Mouse (Mus musculus) MEL-GATA-1-ER (cell line): ENCODE results near the gene Tsc22d4.
"Not testable (repeated sequence)": the region's sequence is repeated elsewhere in the genome, so short reads cannot be mapped to it uniquely, and the experiment has no call there.

ENCODE experiments used
- DNase-seq: peaks from one replicate; pipeline ENCODE4 v3.0.0-alpha.2; 2012; ENCODE audit warnings: low read depth; ENCODE audit errors: extremely low read depth

The Tsc22d4 gene

GRCm38 (mm10) chr5:137745214-137746171 lies at the start of gene Tsc22d4:
Tsc22d4 (plus strand) TSS chr5:137745730.
- peak; percentile 95 for DNase-seq

DNA sequence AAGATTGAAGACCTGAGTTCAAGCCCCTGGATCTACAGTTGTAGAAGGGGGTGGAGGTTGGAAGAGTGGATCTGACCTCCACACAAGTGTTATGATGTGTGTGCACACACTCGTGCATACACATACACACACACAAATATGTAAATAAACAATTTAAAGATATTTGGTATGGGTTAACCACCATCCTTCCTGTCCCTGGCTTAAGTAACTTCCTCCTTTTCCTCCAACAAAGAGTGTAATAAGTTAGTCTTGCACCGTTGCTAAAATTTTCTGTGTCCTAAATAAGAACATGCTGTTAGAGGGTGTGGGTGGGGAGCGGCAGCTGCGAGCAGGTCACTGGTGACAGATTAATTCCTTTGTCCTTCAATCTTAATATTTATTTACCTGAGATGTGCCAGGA lies 49.6 kb upstream of the Tsc22d4 start:
- DNase-seq, result no peak

GRCm38 (mm10) chr5:137699080-137699479 lies 46.5 kb upstream of the Tsc22d4 start:
- no peak for DNase-seq

GRCm38 (mm10) chr5:137699850-137700249 lies 45.7 kb upstream of the Tsc22d4 start:
- DNase-seq, result no peak

DNA sequence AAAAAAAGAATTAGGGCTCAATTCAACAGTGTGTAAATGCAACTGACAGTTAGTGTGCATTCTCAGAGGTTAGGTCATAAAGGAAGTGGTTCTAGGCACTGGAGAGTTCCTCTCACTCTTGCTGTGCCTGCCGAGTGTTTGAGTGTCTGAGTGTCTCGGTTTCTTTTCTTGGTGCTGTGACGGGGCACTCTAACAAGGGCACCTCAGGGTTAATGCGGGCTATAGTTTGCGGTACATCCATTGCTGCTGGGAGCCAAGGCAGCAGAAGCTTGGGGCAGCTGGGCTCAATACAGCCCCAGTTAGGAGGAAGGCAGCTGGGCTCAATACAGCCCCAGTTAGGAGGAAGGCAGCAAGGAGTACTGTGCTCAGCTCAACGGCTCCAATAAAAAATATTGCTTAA lies 40.3 kb upstream of the Tsc22d4 start:
- DNase-seq, result no peak

DNA sequence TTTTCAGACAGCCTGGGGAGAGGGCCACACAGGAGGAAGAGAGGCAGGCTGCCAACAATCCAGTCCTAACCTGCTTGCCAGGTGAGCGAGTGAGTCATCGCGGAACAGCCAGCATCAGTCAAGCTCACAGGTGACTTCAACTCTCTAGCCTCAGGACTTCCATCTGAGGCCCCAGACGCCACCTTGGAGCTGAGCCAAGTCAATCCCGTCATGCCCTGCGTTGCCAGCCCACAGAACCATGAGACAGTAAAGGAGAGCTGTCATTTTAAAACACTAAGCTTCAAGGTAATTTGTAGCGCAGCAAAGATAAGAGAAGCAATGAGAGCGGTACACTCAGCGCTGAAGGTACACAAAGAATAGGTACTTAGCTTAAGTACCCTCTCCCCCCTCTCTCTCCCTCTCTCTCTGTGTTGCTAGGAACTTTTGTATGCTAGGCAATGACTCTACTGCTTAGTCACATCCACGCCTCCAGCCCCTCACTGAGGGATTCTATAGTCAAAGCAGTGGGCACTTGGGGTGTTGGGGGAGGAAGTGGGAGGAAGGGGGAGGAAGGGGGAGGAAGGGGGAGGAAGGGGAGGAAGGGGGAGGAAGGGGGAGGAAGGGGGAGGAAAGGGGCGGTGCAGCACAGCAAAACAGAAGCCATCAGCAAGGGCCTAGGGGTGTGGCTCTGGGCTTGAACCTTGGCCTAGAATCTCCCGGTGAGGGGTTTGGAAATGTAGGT lies 38.5 kb upstream of the Tsc22d4 start:
- peak; percentile 57 for DNase-seq

- no peak for DNase-seq
Measured at GRCm38 (mm10) chr5:137713454-137713853, 32.1 kb upstream of the Tsc22d4 start.

DNA sequence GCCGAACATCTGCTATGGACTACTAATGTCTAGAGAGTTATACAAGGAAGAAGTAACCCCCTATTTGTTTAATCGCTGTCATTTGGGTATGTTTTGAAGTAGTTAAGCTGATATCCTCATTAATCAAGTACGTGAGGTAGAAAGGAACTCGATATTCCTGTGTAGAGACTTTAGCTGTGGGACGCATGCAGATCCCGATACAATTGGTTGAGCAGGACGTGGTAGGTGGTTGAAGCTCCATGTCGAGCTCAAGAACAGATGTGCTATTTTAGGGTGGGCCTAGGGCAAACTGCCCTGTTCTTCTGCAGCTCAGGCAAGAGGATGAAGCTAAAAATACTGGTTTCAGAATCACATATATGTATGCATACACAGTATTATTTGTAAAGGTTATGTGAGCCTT lies 29.8 kb upstream of the Tsc22d4 start:
- DNase-seq, result no peak

DNA sequence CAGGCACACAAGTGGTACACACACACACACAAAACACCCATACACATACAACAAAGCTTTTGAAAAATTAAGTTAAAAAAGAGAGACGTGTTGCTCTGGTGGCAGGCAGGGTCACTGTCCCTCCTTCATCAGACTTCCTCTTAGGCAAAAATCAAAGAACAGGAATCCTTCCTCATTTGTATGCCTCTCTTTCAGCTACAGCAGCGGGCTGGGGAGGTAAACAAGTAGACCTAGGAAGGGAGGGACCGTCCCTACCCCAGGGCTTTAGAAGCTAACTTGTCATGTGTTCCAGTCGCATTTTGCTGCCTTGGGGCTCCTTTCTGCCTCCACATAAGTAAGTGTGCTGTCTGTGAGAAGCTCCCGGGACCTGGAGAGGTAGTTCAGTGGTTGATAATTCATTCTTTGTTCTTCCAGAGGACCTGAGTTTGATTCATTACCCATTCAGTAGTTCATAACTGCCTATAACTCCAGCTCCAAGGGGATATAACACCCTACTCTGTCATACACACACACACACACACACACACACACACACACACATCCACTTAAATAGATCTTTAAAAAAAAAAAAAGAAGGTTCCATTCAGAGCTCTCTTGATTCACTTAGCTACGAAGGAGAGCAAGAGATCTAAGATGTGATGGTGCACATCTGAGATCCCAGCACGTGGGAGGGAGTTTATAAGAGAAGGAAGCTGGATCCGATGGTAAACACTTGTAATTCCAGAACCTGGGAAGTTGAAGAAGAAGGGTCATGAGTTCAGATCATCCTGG lies 27.3 kb upstream of the Tsc22d4 start:
- peak; percentile 40 for DNase-seq

- DNase-seq, result no peak
Measured at GRCm38 (mm10) chr5:137719088-137719487, 26.4 kb upstream of the Tsc22d4 start.

GRCm38 (mm10) chr5:137720558-137721164 lies 24.9 kb upstream of the Tsc22d4 start:
- DNase-seq, result not testable (repeated sequence)

- DNase-seq, result peak; percentile 77
Measured at GRCm38 (mm10) chr5:137723840-137724239, 21.7 kb upstream of the Tsc22d4 start.

GRCm38 (mm10) chr5:137726767-137727166 lies 18.8 kb upstream of the Tsc22d4 start:
- DNase-seq, result no peak

GRCm38 (mm10) chr5:137733638-137734288 lies 11.8 kb upstream of the Tsc22d4 start:
- no peak for DNase-seq

- no peak for DNase-seq
Measured at GRCm38 (mm10) chr5:137734289-137735061, 11.1 kb upstream of the Tsc22d4 start.

DNA sequence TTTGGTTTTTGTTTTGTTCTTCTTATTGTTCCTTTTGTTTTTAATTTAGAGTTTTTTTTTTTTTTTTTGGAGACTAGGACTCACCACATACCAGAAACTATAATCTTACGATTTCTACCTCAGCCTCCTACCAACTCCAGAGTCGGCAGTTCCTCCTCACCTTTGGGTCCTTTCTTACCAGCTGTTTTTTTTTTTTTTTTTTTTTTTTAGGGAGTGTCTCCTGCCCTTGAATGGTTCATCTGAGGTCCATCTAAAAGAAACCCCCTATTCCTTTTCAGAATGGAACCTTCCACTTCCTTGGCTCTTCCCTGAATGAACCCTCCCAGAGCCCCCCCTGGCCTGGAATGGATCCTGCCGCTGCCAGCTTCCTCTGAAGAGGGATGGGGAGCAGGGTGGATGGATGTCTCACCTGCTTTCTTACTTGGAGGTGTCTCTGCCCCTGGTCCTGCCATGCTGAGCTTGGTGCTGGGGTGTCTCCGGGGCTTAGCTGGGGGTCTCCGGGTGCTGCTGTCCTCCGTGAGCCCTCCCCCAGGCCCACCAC lies 8.1 kb upstream of the Tsc22d4 start:
- DNase-seq, result no peak

DNA sequence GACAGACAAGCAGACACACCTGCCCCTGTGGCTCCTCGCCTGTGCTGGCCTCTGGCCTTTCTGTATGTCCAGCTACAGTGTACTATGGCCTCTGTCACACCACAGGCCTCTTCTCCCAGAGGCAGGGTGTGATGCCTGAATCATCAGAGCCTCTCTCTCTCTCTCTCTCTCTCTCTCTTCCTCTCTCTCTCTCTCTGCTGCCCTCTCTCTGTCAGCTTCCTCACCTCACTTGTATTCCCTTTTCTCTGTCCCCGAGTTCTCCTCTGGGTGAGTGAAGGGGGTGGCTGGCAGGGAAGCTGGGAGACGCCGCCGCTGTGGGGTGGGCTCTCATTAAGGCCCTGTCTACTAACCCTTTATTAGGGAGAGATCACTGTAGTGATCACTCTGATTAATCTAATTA lies 7.0 kb upstream of the Tsc22d4 start:
- DNase-seq, result no peak

- no peak for DNase-seq
Measured at GRCm38 (mm10) chr5:137739471-137739870, 6.1 kb upstream of the Tsc22d4 start.

DNA sequence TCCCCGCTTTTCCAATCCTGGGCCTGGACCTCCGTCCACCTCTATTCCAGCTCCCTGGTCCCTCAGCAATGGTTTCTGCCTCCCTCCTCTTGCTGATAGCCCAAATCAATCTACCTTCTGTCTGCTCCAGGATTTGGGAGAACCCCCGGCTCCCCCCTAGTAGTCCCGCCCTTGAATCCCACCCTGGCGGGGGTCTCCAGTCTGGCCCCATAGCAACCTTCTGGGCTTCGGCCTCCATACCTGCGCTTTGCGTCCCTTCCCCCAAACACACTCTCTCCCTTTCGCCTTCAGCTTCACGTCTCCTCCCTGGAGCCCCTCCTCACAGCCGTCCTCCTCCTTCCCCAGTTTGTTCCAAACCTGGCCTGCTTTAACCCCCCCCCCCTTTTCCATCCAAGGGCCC lies 5.0 kb upstream of the Tsc22d4 start:
- DNase-seq, result no peak
